Mouse (Mus musculus): Measurements from ENCODE around the gene Kcnh1.

DNA sequence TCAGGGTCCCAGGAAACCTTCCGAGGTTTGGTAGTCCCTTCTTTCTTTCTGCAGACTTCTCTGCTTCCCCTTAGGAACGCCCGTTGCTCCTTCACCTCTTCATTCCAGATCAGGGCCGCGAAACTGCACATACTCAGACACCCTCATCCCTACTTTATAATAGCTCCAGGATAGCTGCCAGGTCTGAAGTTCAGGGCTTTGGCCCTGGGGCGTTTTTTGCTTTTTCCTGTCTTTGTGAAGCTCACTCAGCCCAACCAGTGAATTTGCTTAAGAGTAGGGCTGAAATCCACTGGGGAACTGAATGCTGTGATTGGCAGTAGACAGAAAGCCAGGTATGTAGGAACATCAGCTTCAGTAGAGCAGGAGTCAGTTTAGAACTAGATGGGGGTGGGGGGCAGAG lies 287.0 kb downstream of the Kcnh1 start:
- TF ChIP-seq POLR2A (IDR thresholded peaks at IDR 0.05; ENCODE audit: low read depth, low read length) (no peak), CTCF (IDR thresholded peaks at IDR 0.05; ENCODE audit: extremely low read depth, insufficient read depth, insufficient read length, insufficient replicate concordance) (no peak)
